Mouse (Mus musculus) MEL (cell line): ENCODE results near the gene Coro2b.

Experiments
- POLR2A ChIP-seq, 2 experiments: IDR thresholded peaks; 2 replicates each; pipeline ENCODE4 v1.6.1; 2011 to 2012; ENCODE audit warnings: low read length in 2 of 2, mild to moderate bottlenecking in 2 of 2, control low read depth in 1 of 2, improper control_type of control experiment in 1 of 2, low read depth in 1 of 2, moderate library complexity in 1 of 2; ENCODE audit not compliant: control insufficient read depth in 1 of 2, insufficient read depth in 1 of 2, poor library complexity in 1 of 2
- RAD21 ChIP-seq: IDR thresholded peaks from 2 replicates; pipeline ENCODE4 v1.6.1; 2011; ENCODE audit warnings: mild to moderate bottlenecking, low read depth, low read length, improper control_type of control experiment
- RCOR1 ChIP-seq: IDR thresholded peaks from 2 replicates; pipeline ENCODE4 v1.6.1; 2012; ENCODE audit warnings: low read depth, mild to moderate bottlenecking, inconsistent platforms, low read length, improper control_type of control experiment

DNA sequence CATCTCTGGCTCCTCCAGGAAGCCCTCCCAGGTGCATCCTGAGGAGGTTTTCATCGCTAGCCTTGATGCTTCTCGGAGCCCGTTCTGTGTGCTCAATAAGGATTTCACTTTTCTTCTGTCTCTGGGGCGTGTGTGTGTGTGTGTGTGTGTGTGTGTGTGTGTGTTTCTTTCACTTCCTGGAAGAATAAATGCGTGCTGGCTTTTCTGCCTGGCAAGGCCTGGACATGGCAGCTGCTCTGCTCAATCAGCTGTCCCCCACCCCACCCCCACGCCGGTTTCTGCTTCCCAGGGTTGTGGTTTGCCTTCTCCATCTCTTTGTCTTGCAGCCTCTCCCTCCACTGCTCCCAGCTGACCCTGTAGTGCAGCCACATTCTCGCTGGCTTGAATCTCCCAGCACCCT is 4.3 kb upstream of the Coro2b start:
- no peak for TF ChIP-seq POLR2A (IDR thresholded peaks at IDR 0.05; ENCODE audit: control insufficient read depth in 1 of 2, insufficient read depth in 1 of 2, low read depth in 1 of 2, low read length in 2 of 2, poor library complexity in 1 of 2)
- no peak for TF ChIP-seq RCOR1
- TF ChIP-seq RAD21, result no peak
